Mouse (Mus musculus) E14TG2a.4 (cell line): Measurements from ENCODE around the gene Notch2.

ENCODE experiments used
- H3K27me3 ChIP-seq: 2 replicates; pipeline ENCODE4 v1.6.1; 2014; ENCODE audit warnings: low read length, control low read depth; ENCODE audit not compliant: insufficient read depth
- H3K36me3 ChIP-seq: 2 replicates; pipeline ENCODE4 v1.6.1; 2014; ENCODE audit warnings: low read length, control low read depth; ENCODE audit not compliant: insufficient read depth
- H3K4me1 ChIP-seq: replicated peaks from 2 replicates; pipeline ENCODE4 v1.6.1; 2014; ENCODE audit warnings: low read depth, low read length, control low read depth
- H3K4me3 ChIP-seq: replicated peaks from 2 replicates; pipeline ENCODE4 v1.5.1; 2014; ENCODE audit warnings: mild to moderate bottlenecking, low read length
- H3K9me3 ChIP-seq: 2 replicates; pipeline ENCODE4 v1.6.1; 2014; ENCODE audit warnings: low read length, control low read depth
- CTCF ChIP-seq: conservative IDR thresholded peaks from 2 replicates; pipeline ENCODE4 v1.5.1; 2014; ENCODE audit warnings: low read length
- NANOG ChIP-seq: IDR thresholded peaks from 2 replicates; pipeline ENCODE4 v1.6.1; 2014; ENCODE audit warnings: borderline replicate concordance, low read length, mixed read lengths
- POU5F1 ChIP-seq: IDR thresholded peaks from 2 replicates; pipeline ENCODE4 v1.6.1; 2014; ENCODE audit warnings: low read length, borderline replicate concordance

The Notch2 gene

DNA sequence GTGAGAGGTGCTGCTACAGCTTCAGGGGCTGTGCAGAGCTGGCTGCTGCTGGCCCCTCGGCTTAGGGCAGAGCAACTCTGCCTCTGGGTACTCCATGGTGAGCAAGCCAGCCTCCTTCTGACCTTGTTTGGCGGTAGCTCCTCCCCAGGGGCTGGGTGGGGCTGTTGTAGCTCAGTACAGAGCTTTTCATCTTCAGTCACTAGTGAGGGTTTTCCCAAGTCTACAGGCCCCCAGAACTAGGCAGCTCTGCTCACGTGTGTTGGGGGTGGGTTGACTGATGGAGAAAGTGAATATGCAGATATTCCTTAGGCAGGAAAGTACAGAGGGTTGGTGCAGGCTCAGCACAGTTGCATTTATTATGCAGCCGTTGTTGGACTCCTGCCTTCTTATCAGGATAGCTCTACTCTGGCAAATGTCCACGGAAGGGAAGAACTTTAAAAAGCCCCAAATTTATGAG, 72.5 kb downstream of the Notch2 start:
- peaks cover 41% of the 10 kb centered on the region for H3K4me1 ChIP-seq
- no peaks in the 10 kb centered on the region for H3K9me3 ChIP-seq
- TF ChIP-seq POU5F1 = no peak
- TF ChIP-seq NANOG = no peak
- TF ChIP-seq CTCF = no peak
- peaks cover 13% of the 10 kb centered on the region for H3K36me3 ChIP-seq
- no peak overlapping the region for H3K4me3 ChIP-seq
- H3K27me3 ChIP-seq = no peaks in the 10 kb centered on the region

GRCm38 (mm10) chr3:98086441-98086840, 73.1 kb downstream of the Notch2 start:
- Histone ChIP-seq H3K4me1 (peaks cover 41% of the 10 kb centered on the region), H3K36me3 (peaks cover 13% of the 10 kb centered on the region), H3K4me3 (no peak overlapping the region), H3K27me3 (no peaks in the 10 kb centered on the region), H3K9me3 (no peaks in the 10 kb centered on the region)
- no peak for TF ChIP-seq NANOG
- TF ChIP-seq POU5F1 = no peak
- TF ChIP-seq CTCF = no peak

- H3K4me1 ChIP-seq = peaks cover 41% of the 10 kb centered on the region
- peaks cover 9% of the 10 kb centered on the region for H3K36me3 ChIP-seq
- H3K4me3 ChIP-seq = no peak overlapping the region
- TF ChIP-seq POU5F1 (no peak), NANOG (no peak), CTCF (no peak)
- no peaks in the 10 kb centered on the region for H3K27me3 ChIP-seq
- no peaks in the 10 kb centered on the region for H3K9me3 ChIP-seq
Observed at GRCm38 (mm10) chr3:98086860-98087259, 73.5 kb downstream of the Notch2 start.

GRCm38 (mm10) chr3:98087551-98087950, 74.2 kb downstream of the Notch2 start:
- TF ChIP-seq NANOG (no peak), POU5F1 (no peak), CTCF (no peak)
- Histone ChIP-seq H3K27me3 (no peaks in the 10 kb centered on the region), H3K4me1 (peaks cover 41% of the 10 kb centered on the region), H3K4me3 (no peak overlapping the region), H3K36me3 (peaks cover 6% of the 10 kb centered on the region; the same call in 1 of the 2 replicates), H3K9me3 (no peaks in the 10 kb centered on the region)

- H3K9me3 ChIP-seq = no peaks in the 10 kb centered on the region
- TF ChIP-seq CTCF = no peak
- TF ChIP-seq POU5F1 = no peak
- TF ChIP-seq NANOG = no peak
- no peak overlapping the region for H3K4me3 ChIP-seq
- 0 out of 2 replicates have a peak, but pooled peaks cover 6% of the 10 kb centered on the region for H3K36me3 ChIP-seq
- H3K4me1 ChIP-seq = peaks cover 30% of the 10 kb centered on the region
- no peaks in the 10 kb centered on the region for H3K27me3 ChIP-seq
Observed at GRCm38 (mm10) chr3:98089702-98090101, 76.4 kb downstream of the Notch2 start.

- no peak overlapping the region for H3K4me3 ChIP-seq
- H3K9me3 ChIP-seq = no peaks in the 10 kb centered on the region
- H3K4me1 ChIP-seq = peaks cover 26% of the 10 kb centered on the region
- H3K27me3 ChIP-seq = no peaks in the 10 kb centered on the region
- H3K36me3 ChIP-seq = 0 out of 2 replicates have a peak, but pooled peaks cover 6% of the 10 kb centered on the region
- no peak for TF ChIP-seq POU5F1
- no peak for TF ChIP-seq NANOG
- TF ChIP-seq CTCF = no peak
Observed at GRCm38 (mm10) chr3:98090129-98090528, 76.8 kb downstream of the Notch2 start.

DNA sequence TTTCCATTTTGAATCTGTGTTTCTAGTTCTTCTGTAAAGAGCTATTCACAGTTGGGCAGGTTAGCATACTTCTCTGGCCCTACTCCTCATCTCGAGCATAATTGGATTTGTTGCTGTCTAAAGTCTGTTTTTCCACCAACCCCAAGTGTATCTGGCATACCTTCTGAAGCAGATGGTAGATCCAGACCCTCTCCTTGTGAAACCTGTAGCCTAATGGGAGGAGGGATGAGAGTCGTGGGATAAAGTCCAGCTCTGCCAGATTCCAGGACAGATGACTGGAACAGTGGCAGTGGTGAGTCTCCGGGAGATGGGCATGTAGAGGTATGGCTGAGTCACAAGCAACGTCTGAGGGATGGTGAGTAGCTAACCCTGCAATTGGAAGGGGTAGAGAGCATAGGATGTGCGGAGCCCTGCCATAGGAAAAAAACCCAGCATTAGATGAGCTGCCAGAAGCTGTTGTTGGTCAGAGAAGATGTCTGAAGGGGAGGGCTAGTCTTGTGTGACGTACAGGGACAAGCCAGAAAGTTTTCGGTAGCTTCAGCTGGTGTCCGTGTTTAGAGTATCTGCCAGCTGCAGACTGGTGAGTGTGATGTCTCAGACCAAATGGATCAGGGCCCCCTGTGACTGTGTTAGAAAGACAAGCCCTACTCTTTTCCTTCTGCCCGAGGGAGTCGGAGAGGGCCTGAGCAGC, 79.5 kb downstream of the Notch2 start:
- Histone ChIP-seq H3K4me3 (no peak overlapping the region), H3K36me3 (no peaks in the 10 kb centered on the region), H3K27me3 (no peaks in the 10 kb centered on the region), H3K4me1 (peaks cover 5% of the 10 kb centered on the region; the same call in 1 of the 2 replicates), H3K9me3 (no peaks in the 10 kb centered on the region)
- no peak for TF ChIP-seq NANOG
- no peak for TF ChIP-seq POU5F1
- TF ChIP-seq CTCF = no peak

DNA sequence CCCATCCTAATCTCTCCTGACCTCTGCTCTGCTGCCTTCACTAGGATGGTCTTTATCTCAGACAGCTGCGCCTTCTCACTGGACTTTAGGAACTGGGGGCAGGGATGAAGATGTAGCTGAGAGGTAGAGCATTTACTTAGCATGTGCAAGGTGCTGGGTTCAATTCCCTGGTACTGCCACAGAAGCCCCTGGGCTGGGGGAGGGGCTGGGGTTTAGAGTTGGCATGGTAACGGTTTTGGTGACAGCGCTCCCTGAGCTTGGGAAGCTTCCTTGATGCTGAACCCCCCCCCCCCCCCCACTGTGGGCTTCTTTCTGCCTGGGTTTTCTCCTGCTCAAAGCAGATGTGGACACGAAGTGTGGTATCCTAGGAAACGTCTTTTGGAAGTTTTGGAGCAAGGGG, 80.6 kb downstream of the Notch2 start:
- Histone ChIP-seq H3K4me1 (peaks cover 17% of the 10 kb centered on the region), H3K27me3 (no peaks in the 10 kb centered on the region), H3K36me3 (0 out of 2 replicates have a peak, but pooled peaks cover 4% of the 10 kb centered on the region), H3K4me3 (no peak overlapping the region), H3K9me3 (no peaks in the 10 kb centered on the region)
- no peak for TF ChIP-seq POU5F1
